Mouse (Mus musculus): ENCODE measurements around the gene Trpm8.

Trpm8 gene

GRCm38 (mm10) chr1:88345580-88345979 is 68.1 kb downstream of the Trpm8 start:
- Histone ChIP-seq H3K9me3 (ENCODE audit: low read length) (no peaks in the 10 kb centered on the region), H3K36me3 (ENCODE audit: insufficient read depth, low read length) (no peaks in the 10 kb centered on the region), H3K4me1 (replicated peaks; ENCODE audit: low read depth, low read length) (no peaks in the 10 kb centered on the region), H3K4me3 (replicated peaks; ENCODE audit: low read length) (no peak overlapping the region), H3K27me3 (ENCODE audit: insufficient read depth, low read length) (no peaks in the 10 kb centered on the region)
- TF ChIP-seq POU5F1 (IDR thresholded peaks at IDR 0.05; ENCODE audit: borderline replicate concordance, low read length) = no peak
- TF ChIP-seq CTCF (conservative IDR thresholded peaks at IDR 0.05; ENCODE audit: low read length) = no peak
- TF ChIP-seq NANOG (IDR thresholded peaks at IDR 0.05; ENCODE audit: borderline replicate concordance, low read length) = no peak

- Histone ChIP-seq H3K4me3 (replicated peaks; ENCODE audit: low read length) (no peak overlapping the region), H3K4me1 (replicated peaks; ENCODE audit: low read depth, low read length) (no peaks in the 10 kb centered on the region), H3K9me3 (ENCODE audit: low read length) (no peaks in the 10 kb centered on the region), H3K36me3 (ENCODE audit: insufficient read depth, low read length) (no peaks in the 10 kb centered on the region), H3K27me3 (ENCODE audit: insufficient read depth, low read length) (no peaks in the 10 kb centered on the region)
- TF ChIP-seq CTCF (conservative IDR thresholded peaks at IDR 0.05; ENCODE audit: low read length) = no peak
- TF ChIP-seq NANOG (IDR thresholded peaks at IDR 0.05; ENCODE audit: borderline replicate concordance, low read length) = no peak
- TF ChIP-seq POU5F1 (IDR thresholded peaks at IDR 0.05; ENCODE audit: borderline replicate concordance, low read length) = no peak
Observed at GRCm38 (mm10) chr1:88348496-88349005, 71.1 kb downstream of the Trpm8 start.

- TF ChIP-seq CTCF (conservative IDR thresholded peaks at IDR 0.05; ENCODE audit: low read length) (no peak), POU5F1 (IDR thresholded peaks at IDR 0.05; ENCODE audit: borderline replicate concordance, low read length) (no peak), NANOG (IDR thresholded peaks at IDR 0.05; ENCODE audit: borderline replicate concordance, low read length) (no peak)
- H3K36me3 ChIP-seq (ENCODE audit: insufficient read depth, low read length) = no peaks in the 10 kb centered on the region
- no peak overlapping the region for H3K4me3 ChIP-seq (replicated peaks; ENCODE audit: low read length)
- no peaks in the 10 kb centered on the region for H3K9me3 ChIP-seq (ENCODE audit: low read length)
- no peaks in the 10 kb centered on the region for H3K4me1 ChIP-seq (replicated peaks; ENCODE audit: low read depth, low read length)
- H3K27me3 ChIP-seq (ENCODE audit: insufficient read depth, low read length) = no peaks in the 10 kb centered on the region
Observed at GRCm38 (mm10) chr1:88350761-88351160, 73.3 kb downstream of the Trpm8 start.

- Histone ChIP-seq H3K27me3 (ENCODE audit: insufficient read depth, low read length) (no peaks in the 10 kb centered on the region), H3K36me3 (ENCODE audit: insufficient read depth, low read length) (no peaks in the 10 kb centered on the region), H3K9me3 (ENCODE audit: low read length) (no peaks in the 10 kb centered on the region), H3K4me3 (replicated peaks; ENCODE audit: low read length) (no peak overlapping the region), H3K4me1 (replicated peaks; ENCODE audit: low read depth, low read length) (no peaks in the 10 kb centered on the region)
- TF ChIP-seq NANOG (IDR thresholded peaks at IDR 0.05; ENCODE audit: borderline replicate concordance, low read length) (no peak), POU5F1 (IDR thresholded peaks at IDR 0.05; ENCODE audit: borderline replicate concordance, low read length) (no peak), CTCF (conservative IDR thresholded peaks at IDR 0.05; ENCODE audit: low read length) (no peak)
Observed at GRCm38 (mm10) chr1:88355025-88355424, 77.6 kb downstream of the Trpm8 start.

GRCm38 (mm10) chr1:88355681-88356080 is 78.2 kb downstream of the Trpm8 start:
- no peaks in the 10 kb centered on the region for H3K27me3 ChIP-seq (ENCODE audit: insufficient read depth, low read length)
- H3K9me3 ChIP-seq (ENCODE audit: low read length) = no peaks in the 10 kb centered on the region
- no peaks in the 10 kb centered on the region for H3K4me1 ChIP-seq (replicated peaks; ENCODE audit: low read depth, low read length)
- TF ChIP-seq NANOG (IDR thresholded peaks at IDR 0.05; ENCODE audit: borderline replicate concordance, low read length) (no peak), POU5F1 (IDR thresholded peaks at IDR 0.05; ENCODE audit: borderline replicate concordance, low read length) (no peak), CTCF (conservative IDR thresholded peaks at IDR 0.05; ENCODE audit: low read length) (no peak)
- no peaks in the 10 kb centered on the region for H3K36me3 ChIP-seq (ENCODE audit: insufficient read depth, low read length)
- H3K4me3 ChIP-seq (replicated peaks; ENCODE audit: low read length) = no peak overlapping the region

GRCm38 (mm10) chr1:88356616-88357015 is 79.2 kb downstream of the Trpm8 start:
- Histone ChIP-seq H3K27me3 (ENCODE audit: insufficient read depth, low read length) (no peaks in the 10 kb centered on the region), H3K9me3 (ENCODE audit: low read length) (no peaks in the 10 kb centered on the region), H3K36me3 (ENCODE audit: insufficient read depth, low read length) (no peaks in the 10 kb centered on the region), H3K4me1 (replicated peaks; ENCODE audit: low read depth, low read length) (no peaks in the 10 kb centered on the region), H3K4me3 (replicated peaks; ENCODE audit: low read length) (no peak overlapping the region)
- TF ChIP-seq POU5F1 (IDR thresholded peaks at IDR 0.05; ENCODE audit: borderline replicate concordance, low read length) (no peak), CTCF (conservative IDR thresholded peaks at IDR 0.05; ENCODE audit: low read length) (no peak), NANOG (IDR thresholded peaks at IDR 0.05; ENCODE audit: borderline replicate concordance, low read length) (no peak)

- Histone ChIP-seq H3K4me3 (replicated peaks; ENCODE audit: low read length) (no peak overlapping the region), H3K27me3 (ENCODE audit: insufficient read depth, low read length) (no peaks in the 10 kb centered on the region), H3K9me3 (ENCODE audit: low read length) (peaks cover 3% of the 10 kb centered on the region), H3K36me3 (ENCODE audit: insufficient read depth, low read length) (no peaks in the 10 kb centered on the region), H3K4me1 (replicated peaks; ENCODE audit: low read depth, low read length) (no peaks in the 10 kb centered on the region)
- no peak for TF ChIP-seq NANOG (IDR thresholded peaks at IDR 0.05; ENCODE audit: borderline replicate concordance, low read length)
- no peak for TF ChIP-seq POU5F1 (IDR thresholded peaks at IDR 0.05; ENCODE audit: borderline replicate concordance, low read length)
- TF ChIP-seq CTCF (conservative IDR thresholded peaks at IDR 0.05; ENCODE audit: low read length) = peak; percentile 46
Observed at GRCm38 (mm10) chr1:88357458-88358090, 80.1 kb downstream of the Trpm8 start.

GRCm38 (mm10) chr1:88358102-88358654 is 80.7 kb downstream of the Trpm8 start:
- H3K4me3 ChIP-seq (replicated peaks; ENCODE audit: low read length) = no peak overlapping the region
- H3K9me3 ChIP-seq (ENCODE audit: low read length) = peaks cover 9% of the 10 kb centered on the region
- no peaks in the 10 kb centered on the region for H3K27me3 ChIP-seq (ENCODE audit: insufficient read depth, low read length)
- H3K36me3 ChIP-seq (ENCODE audit: insufficient read depth, low read length) = no peaks in the 10 kb centered on the region
- TF ChIP-seq CTCF (conservative IDR thresholded peaks at IDR 0.05; ENCODE audit: low read length) = no peak
- no peak for TF ChIP-seq POU5F1 (IDR thresholded peaks at IDR 0.05; ENCODE audit: borderline replicate concordance, low read length)
- TF ChIP-seq NANOG (IDR thresholded peaks at IDR 0.05; ENCODE audit: borderline replicate concordance, low read length) = no peak
- no peaks in the 10 kb centered on the region for H3K4me1 ChIP-seq (replicated peaks; ENCODE audit: low read depth, low read length)

All from E14TG2a.4 (cell line).